Mouse (Mus musculus) kidney, postnatal 4 days (tissue): ENCODE results near the gene Epn1.

Experiments
- DNase-seq, 2 experiments: peaks; one replicate each; pipeline ENCODE4 v3.0.0; 2021; ENCODE audit warnings: mixed read lengths in 2 of 2

Gene Epn1

GRCm38 (mm10) chr7:5080010-5080751 lies at the start of gene Epn1:
TSS of gene Epn1 (plus strand) at chr7:5080235.
- peak; percentile 98 for DNase-seq

- DNase-seq = no peak
These were observed 49.3 kb upstream of the Epn1 start for GRCm38 (mm10) chr7:5030554-5031275.

- DNase-seq = no peak
These were observed 48.5 kb upstream of the Epn1 start for GRCm38 (mm10) chr7:5031496-5031895.

GRCm38 (mm10) chr7:5033818-5034217 lies 46.2 kb upstream of the Epn1 start, which contains the start of gene 4632433K11Rik:
TSS of gene 4632433K11Rik (plus strand) at chr7:5034118.
- no peak for DNase-seq

GRCm38 (mm10) chr7:5035628-5036027 lies 44.4 kb upstream of the Epn1 start:
- DNase-seq = no peak

- no peak for DNase-seq
These were observed 43.9 kb upstream of the Epn1 start for GRCm38 (mm10) chr7:5036136-5036535.

GRCm38 (mm10) chr7:5037026-5037425 lies 43.0 kb upstream of the Epn1 start:
- DNase-seq = no peak

- DNase-seq = no peak
These were observed 42.6 kb upstream of the Epn1 start for GRCm38 (mm10) chr7:5037467-5037866.

- DNase-seq = peak; percentile 94 to 97
These were observed 41.8 kb upstream of the Epn1 start, which contains the start of gene Zfp784 for GRCm38 (mm10) chr7:5038109-5038732. TSS of gene Zfp784 (minus strand) at chr7:5038446.

- no peak for DNase-seq
These were observed 41.1 kb upstream of the Epn1 start for GRCm38 (mm10) chr7:5038940-5039339.

GRCm38 (mm10) chr7:5044981-5045380 lies 35.1 kb upstream of the Epn1 start:
- DNase-seq = no peak

- DNase-seq = no peak
These were observed 33.9 kb upstream of the Epn1 start for GRCm38 (mm10) chr7:5046112-5046511.

- DNase-seq = no peak
These were observed 32.7 kb upstream of the Epn1 start for GRCm38 (mm10) chr7:5047313-5047712.

GRCm38 (mm10) chr7:5051193-5052192 lies 28.5 kb upstream of the Epn1 start, which contains the start of gene Zfp580:
TSS of gene Zfp580 (plus strand) at chr7:5051538.
- DNase-seq = peak; percentile 86 to 91

GRCm38 (mm10) chr7:5052438-5052837 lies 27.6 kb upstream of the Epn1 start:
- DNase-seq = peak; percentile 21 to 39

- DNase-seq = peak; percentile 31 to 54
These were observed 27.1 kb upstream of the Epn1 start for GRCm38 (mm10) chr7:5052931-5053343.

- DNase-seq = peak; percentile 35 to 45
These were observed 26.4 kb upstream of the Epn1 start for GRCm38 (mm10) chr7:5053456-5054179.

- DNase-seq = peak; percentile 54 to 72
These were observed 23.3 kb upstream of the Epn1 start for GRCm38 (mm10) chr7:5056651-5057263.

- no peak for DNase-seq
These were observed 22.7 kb upstream of the Epn1 start for GRCm38 (mm10) chr7:5057381-5057780.

- peak; percentile 26 to 45 for DNase-seq
These were observed 22.2 kb upstream of the Epn1 start for GRCm38 (mm10) chr7:5057804-5058203.

- no peak for DNase-seq
These were observed 21.4 kb upstream of the Epn1 start for GRCm38 (mm10) chr7:5058631-5059030.
